Mouse (Mus musculus) bone marrow, adult 2 months (tissue): ENCODE measurements around the gene Fjx1. TPM values are rescaled to one million over a fixed set of nuclear protein-coding genes. Genes with fewer than 3 reads are reported as not detected.

Experiments used
- H3K27ac ChIP-seq: fragments of 200-500 bp; 2 replicates; pipeline ENCODE4 v1.5.1; 2012; ENCODE audit warnings: low read depth, mild to moderate bottlenecking, control low read depth, inconsistent platforms, low read length; ENCODE audit not compliant: control insufficient read depth, poor library complexity, insufficient read depth
- H3K4me1 ChIP-seq: fragments of 200-500 bp; 2 replicates; pipeline ENCODE4 v1.6.1; 2011; ENCODE audit warnings: low read length; ENCODE audit not compliant: control insufficient read depth, insufficient read depth
- H3K4me3 ChIP-seq: fragments of 200-500 bp; replicated peaks from 2 replicates; pipeline ENCODE3; 2011; ENCODE audit warnings: mild to moderate bottlenecking, low read depth, low read length, control low read depth; ENCODE audit not compliant: control insufficient read depth
- CTCF ChIP-seq: fragments of 200-500 bp; IDR thresholded peaks from 2 replicates; pipeline ENCODE4 v1.5.1; 2011; ENCODE audit warnings: low read length, control low read depth; ENCODE audit not compliant: control insufficient read depth, insufficient read depth
- POLR2A ChIP-seq: fragments of 200-500 bp; IDR thresholded peaks from 2 replicates; pipeline ENCODE4 v1.6.1; 2011; ENCODE audit warnings: low read depth, mild to moderate bottlenecking, control low read depth, low read length, borderline replicate concordance; ENCODE audit not compliant: control insufficient read depth
- WGBS: fragments of 180-500 bp; shearing (Covaris S2); methylation state at CpG from one replicate; pipeline ENCODE4 v1.1.7; 2018; 5-methylcytosine and 5-hydroxymethylcytosine counted together
- polyA plus RNA-seq: library from polyadenylated mRNA; stranded (reverse); fragments of >200 nt; gene quantifications from 2 replicates; pipeline ENCODE4 v1.2.4, GENCODE M21; 2011; ENCODE audit warnings: low replicate concordance; ENCODE audit not compliant: missing spikeins, insufficient read depth, insufficient read length

Gene Fjx1
- 1.1 TPM in 1 of 2 replicates, not detected in the other for polyA plus RNA-seq

- 2% methylated on average over 46 of the region's 49 CpGs for WGBS
- no peak within 1 kb of the TSS for H3K4me3 ChIP-seq
- H3K27ac ChIP-seq: no peak within 1 kb of the TSS; the same call in 1 of the 2 replicates
- no peaks in the 10 kb centered on the region; the same call in 1 of the 2 replicates for H3K4me1 ChIP-seq
- no peak for TF ChIP-seq POLR2A
- TF ChIP-seq CTCF: no peak
These were observed at the start of gene Fjx1 for GRCm38 (mm10) chr2:102451671-102452549. Fjx1 (minus strand) TSS chr2:102452499.

GRCm38 (mm10) chr2:102500001-102500689 is 47.8 kb upstream of the Fjx1 start:
- H3K4me3 ChIP-seq: no peak overlapping the region

GRCm38 (mm10) chr2:102480738-102481137 is 28.4 kb upstream of the Fjx1 start:
- Histone ChIP-seq H3K27ac (no peak overlapping the region), H3K4me1 (no peaks in the 10 kb centered on the region), H3K4me3 (no peak overlapping the region)
- WGBS: 78% methylated on average over 3 of the region's 3 CpGs
- TF ChIP-seq POLR2A: no peak
- no peak for TF ChIP-seq CTCF

More at GRCm38 (mm10) chr2:102500001-102500689, 47.8 kb upstream of the Fjx1 start:
- Histone ChIP-seq H3K27ac (no peak overlapping the region), H3K4me1 (no peaks in the 10 kb centered on the region)
- TF ChIP-seq CTCF: no peak
- TF ChIP-seq POLR2A: no peak
- 16% methylated on average over 4 of the region's 4 CpGs for WGBS

- Histone ChIP-seq H3K4me1 (no peaks in the 10 kb centered on the region), H3K27ac (no peak overlapping the region), H3K4me3 (no peak overlapping the region)
- WGBS: 84% methylated on average over 2 of the region's 2 CpGs
- TF ChIP-seq CTCF: no peak
These were observed 23.8 kb upstream of the Fjx1 start for GRCm38 (mm10) chr2:102476101-102476500.

GRCm38 (mm10) chr2:102468645-102469044 is 16.3 kb upstream of the Fjx1 start:
- 90% methylated on average over 3 of the region's 3 CpGs for WGBS
- Histone ChIP-seq H3K4me3 (no peak overlapping the region), H3K27ac (no peak overlapping the region), H3K4me1 (no peaks in the 10 kb centered on the region)
- TF ChIP-seq CTCF: no peak
- no peak for TF ChIP-seq POLR2A

GRCm38 (mm10) chr2:102464342-102464732 is 12.0 kb upstream of the Fjx1 start:
- Histone ChIP-seq H3K27ac (no peak overlapping the region), H3K4me1 (no peaks in the 10 kb centered on the region), H3K4me3 (no peak overlapping the region)
- 82% methylated on average over 2 of the region's 2 CpGs for WGBS
- no peak for TF ChIP-seq POLR2A
- TF ChIP-seq CTCF: no peak

GRCm38 (mm10) chr2:102463587-102464341 is 11.5 kb upstream of the Fjx1 start:
- Histone ChIP-seq H3K27ac (no peak overlapping the region), H3K4me3 (no peak overlapping the region), H3K4me1 (no peaks in the 10 kb centered on the region)
- TF ChIP-seq CTCF (no peak), POLR2A (no peak)
- WGBS: 80% methylated on average over 12 of the region's 12 CpGs

- 74% methylated on average over 1 of the region's 1 CpGs for WGBS
- TF ChIP-seq POLR2A (no peak), CTCF (no peak)
- H3K4me1 ChIP-seq: no peaks in the 10 kb centered on the region
These were observed 9.2 kb upstream of the Fjx1 start for GRCm38 (mm10) chr2:102461491-102461890.

More at GRCm38 (mm10) chr2:102461491-102461890, 9.2 kb upstream of the Fjx1 start:
- Histone ChIP-seq H3K27ac (no peak overlapping the region), H3K4me3 (no peak overlapping the region)
